Mouse (Mus musculus) G1E (cell line): ENCODE results near the gene Msln. TPM values are rescaled to one million over a fixed set of nuclear protein-coding genes. Genes with fewer than 3 reads are reported as not detected.

Experiments
- ATAC-seq: 2 replicates; pipeline ENCODE4 v1.8.0; 2016; ENCODE audit warnings: mild to moderate bottlenecking; ENCODE audit not compliant: insufficient number of reproducible peaks, poor library complexity, low FRiP score, severe bottlenecking; ENCODE audit errors: extremely low read depth
- DNase-seq: peaks from one replicate; pipeline ENCODE4 v3.0.0; 2012; ENCODE audit warnings: low spot score
- H3K27me3 ChIP-seq: 2 replicates; pipeline ENCODE4 v1.6.1; 2012; ENCODE audit warnings: mild to moderate bottlenecking, low read length, inconsistent platforms; ENCODE audit not compliant: insufficient read depth
- H3K36me3 ChIP-seq: replicated peaks from 2 replicates; pipeline ENCODE3; 2012; ENCODE audit warnings: mild to moderate bottlenecking, inconsistent platforms
- H3K4me1 ChIP-seq: 2 replicates; pipeline ENCODE4 v1.6.1; 2012; ENCODE audit warnings: low read depth, low read length, inconsistent platforms, mixed read lengths; ENCODE audit not compliant: insufficient read depth
- H3K4me3 ChIP-seq: 2 replicates; pipeline ENCODE4 v1.5.1; 2012; ENCODE audit warnings: low read depth, mild to moderate bottlenecking, inconsistent platforms, low read length, moderate library complexity, mixed read lengths
- H3K9me3 ChIP-seq: replicated peaks from 2 replicates; pipeline ENCODE4 v1.6.1; 2012; ENCODE audit warnings: inconsistent platforms
- CTCF ChIP-seq: IDR thresholded peaks from 2 replicates; pipeline ENCODE4 v1.5.1; 2012; ENCODE audit warnings: low read depth, low read length, inconsistent platforms, mixed read lengths
- GATA1 ChIP-seq: IDR thresholded peaks from 2 replicates; pipeline ENCODE4 v1.6.1; 2012; ENCODE audit warnings: borderline replicate concordance, low read length, inconsistent platforms, mixed read lengths
- GATA2 ChIP-seq: IDR thresholded peaks from 2 replicates; pipeline ENCODE4 v1.6.1; 2012; ENCODE audit warnings: low read depth, low read length, inconsistent platforms, borderline replicate concordance
- POLR2AphosphoS5 ChIP-seq: IDR thresholded peaks from 2 replicates; pipeline ENCODE4 v1.6.1; 2012; ENCODE audit warnings: low read depth, low read length, inconsistent platforms; ENCODE audit not compliant: insufficient replicate concordance
- TAL1 ChIP-seq: conservative IDR thresholded peaks from 2 replicates; pipeline ENCODE4 v1.6.1; 2012; ENCODE audit warnings: low read depth, low read length, inconsistent platforms, mixed read lengths
- polyA plus RNA-seq: library from polyadenylated mRNA; stranded (reverse); fragments of >175 nt; gene quantifications from 2 replicates; pipeline ENCODE4 v1.2.3, GENCODE M21; 2012
- total RNA-seq, 2 experiments: library from RNA; stranded (forward) in 1 of 2; stranded (reverse) in 1 of 2; fragments of 200-1000 nt in 1 of 2; fragments of >200 nt in 1 of 2; fragmentation: Nextera tagmentation in 1 of 2; gene quantifications; 2 replicates each; pipeline ENCODE4 v1.2.3; 2014 to 2017

Msln gene
- total and polyA plus RNA-seq, 3 experiments: 0.55 TPM; not detected in 2

- H3K36me3 ChIP-seq: peaks cover 46% of the 10 kb centered on the region
- peaks cover 63% of the 10 kb centered on the region for H3K4me1 ChIP-seq
- no peak for TF ChIP-seq GATA1
- no peak for TF ChIP-seq GATA2
- TF ChIP-seq POLR2AphosphoS5: no peak
- no peak for TF ChIP-seq CTCF
- no peak for TF ChIP-seq TAL1
- no peaks in the 10 kb centered on the region for H3K27me3 ChIP-seq
- ATAC-seq: no peak
- H3K9me3 ChIP-seq: no peaks in the 10 kb centered on the region
- peak overlapping the region; percentile 25; the same call in 1 of the 2 replicates for H3K4me3 ChIP-seq
- no peak for DNase-seq
These were observed 40.8 kb upstream of the Msln start for GRCm38 (mm10) chr17:25794998-25795397.

GRCm38 (mm10) chr17:25794197-25794596, 40.0 kb upstream of the Msln start:
- Histone ChIP-seq H3K4me3 (no peak overlapping the region), H3K4me1 (peaks cover 63% of the 10 kb centered on the region), H3K36me3 (peaks cover 54% of the 10 kb centered on the region), H3K27me3 (no peaks in the 10 kb centered on the region), H3K9me3 (no peaks in the 10 kb centered on the region)
- DNase-seq (no peak), ATAC-seq (no peak)
- TF ChIP-seq GATA2: no peak
- TF ChIP-seq POLR2AphosphoS5: no peak
- no peak for TF ChIP-seq CTCF
- TF ChIP-seq TAL1: no peak
- TF ChIP-seq GATA1: no peak

- H3K36me3 ChIP-seq: peaks cover 69% of the 10 kb centered on the region
- ATAC-seq (0 out of 2 replicates have a peak, but pooled peaks have one; percentile 42), DNase-seq (peak; percentile 87)
- H3K4me3 ChIP-seq: peak within 1 kb of the TSS; percentile 80
- H3K27me3 ChIP-seq: no peaks in the 10 kb centered on the region
- peaks cover 65% of the 10 kb centered on the region for H3K4me1 ChIP-seq
- TF ChIP-seq CTCF (no peak), GATA1 (no peak), TAL1 (no peak), GATA2 (no peak), POLR2AphosphoS5 (no peak)
- H3K9me3 ChIP-seq: no peaks in the 10 kb centered on the region
These were observed 38.4 kb upstream of the Msln start, which contains the start of gene Fam173a for GRCm38 (mm10) chr17:25792615-25793014. Fam173a (minus strand) TSS chr17:25792901.

- Histone ChIP-seq H3K27me3 (no peaks in the 10 kb centered on the region), H3K9me3 (no peaks in the 10 kb centered on the region), H3K36me3 (peaks cover 75% of the 10 kb centered on the region), H3K4me1 (peaks cover 59% of the 10 kb centered on the region), H3K4me3 (peak overlapping the region; percentile 80)
- ATAC-seq (peak; percentile 30), DNase-seq (peak; percentile 71)
- TF ChIP-seq POLR2AphosphoS5 (no peak), GATA2 (no peak), CTCF (no peak), GATA1 (no peak), TAL1 (no peak)
These were observed 37.8 kb upstream of the Msln start for GRCm38 (mm10) chr17:25791843-25792527.

GRCm38 (mm10) chr17:25791320-25791842, 37.2 kb upstream of the Msln start:
- H3K4me1 ChIP-seq: peaks cover 61% of the 10 kb centered on the region
- TF ChIP-seq GATA2: no peak
- no peak for TF ChIP-seq GATA1
- TF ChIP-seq TAL1: no peak
- no peak for TF ChIP-seq POLR2AphosphoS5
- TF ChIP-seq CTCF: no peak

GRCm38 (mm10) chr17:25786781-25787504, 32.8 kb upstream of the Msln start:
- Histone ChIP-seq H3K27me3 (no peaks in the 10 kb centered on the region), H3K36me3 (peaks cover 78% of the 10 kb centered on the region), H3K9me3 (no peaks in the 10 kb centered on the region), H3K4me1 (peaks cover 49% of the 10 kb centered on the region), H3K4me3 (no peak overlapping the region)
- DNase-seq (no peak), ATAC-seq (no peak)
- TF ChIP-seq GATA1 (no peak), CTCF (no peak), TAL1 (no peak), GATA2 (no peak), POLR2AphosphoS5 (no peak)

More at GRCm38 (mm10) chr17:25791320-25791842, 37.2 kb upstream of the Msln start:
- peaks cover 81% of the 10 kb centered on the region for H3K36me3 ChIP-seq
- ATAC-seq: no peak
- H3K9me3 ChIP-seq: no peaks in the 10 kb centered on the region
- no peak for DNase-seq
- H3K4me3 ChIP-seq: peak overlapping the region; percentile 80
- no peaks in the 10 kb centered on the region for H3K27me3 ChIP-seq
